Mouse (Mus musculus) myocyte (in vitro differentiated cells): ENCODE results near the gene Bex3.

ENCODE experiments used
- CEBPB ChIP-seq: IDR thresholded peaks from 2 replicates; pipeline ENCODE4 v1.6.1; 2011; ENCODE audit warnings: mild to moderate bottlenecking, moderate library complexity; ENCODE audit not compliant: poor library complexity, insufficient read depth, severe bottlenecking
- E2F4 ChIP-seq: IDR thresholded peaks from one replicate; pipeline ENCODE4 v1.6.1; 2011; ENCODE audit warnings: mild to moderate bottlenecking, control low read depth, moderate library complexity; ENCODE audit not compliant: insufficient read depth
- MAX ChIP-seq: IDR thresholded peaks from one replicate; pipeline ENCODE4 v1.6.1; 2011; ENCODE audit warnings: low read depth, mild to moderate bottlenecking, control low read depth
- MYOD1 ChIP-seq, 3 experiments: IDR thresholded peaks; one replicate each; pipeline ENCODE4 v1.6.1; 2011; ENCODE audit warnings: control low read depth in 2 of 3, low read depth in 2 of 3, mild to moderate bottlenecking in 2 of 3, moderate library complexity in 1 of 3; ENCODE audit not compliant: insufficient read length in 2 of 3, control insufficient read depth in 1 of 3
- POLR2A ChIP-seq: IDR thresholded peaks from one replicate; pipeline ENCODE4 v1.6.1; 2011; ENCODE audit warnings: low read depth, mild to moderate bottlenecking, control low read depth, moderate library complexity; ENCODE audit not compliant: insufficient read length
- TCF12 ChIP-seq: IDR thresholded peaks from one replicate; pipeline ENCODE4 v1.6.1; 2011; ENCODE audit warnings: mild to moderate bottlenecking, control low read depth; ENCODE audit not compliant: poor library complexity, insufficient read depth, severe bottlenecking
- USF1 ChIP-seq: IDR thresholded peaks from one replicate; pipeline ENCODE4 v1.6.1; 2011; ENCODE audit warnings: low read depth, mild to moderate bottlenecking, control low read depth, moderate library complexity

GRCm38 (mm10) chrX:136313792-136314564, 43.9 kb downstream of the Bex3 start:
- no peak for TF ChIP-seq E2F4
- no peak for TF ChIP-seq POLR2A
- TF ChIP-seq USF1 = no peak
- TF ChIP-seq MAX = no peak
- no peak for TF ChIP-seq MYOD1 (IDR thresholded peaks at IDR 0.05; ENCODE audit: control insufficient read depth in 1 of 3, insufficient read length in 2 of 3, low read depth in 2 of 3)
- no peak for TF ChIP-seq TCF12
- no peak for TF ChIP-seq CEBPB
